Mouse (Mus musculus): ENCODE data around the gene Galp. TPM values are rescaled to one million over a fixed set of nuclear protein-coding genes. Genes with fewer than 3 reads are reported as not detected.
"Not testable (repeated sequence)": the region's sequence is repeated elsewhere in the genome, so short reads cannot be mapped to it uniquely, and the experiment has no call there.

Galp gene
- polyA plus RNA-seq, 1 experiment = not detected

DNA sequence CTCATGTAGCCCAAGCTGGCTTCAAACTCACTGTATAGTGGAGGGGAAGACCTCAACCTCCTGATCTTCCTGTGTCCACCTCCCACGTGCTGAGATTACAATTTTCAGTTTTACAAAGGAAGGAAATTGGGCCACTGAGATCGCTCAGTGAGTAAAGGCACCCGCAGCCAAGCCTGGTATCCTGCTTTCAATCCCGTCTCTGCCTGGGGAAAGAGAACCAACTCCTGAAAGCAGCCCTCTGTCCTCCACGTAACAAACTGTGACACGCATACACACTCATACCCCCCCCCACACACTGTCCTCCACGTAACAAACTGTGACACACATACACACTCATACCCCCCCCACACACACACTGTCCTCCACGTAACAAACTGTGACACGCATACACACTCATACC, 26.5 kb upstream of the Galp start:
- WGBS = 86% methylated on average over 9 of the region's 9 CpGs
- DNase-seq = no peak
- H3K4me1 ChIP-seq (ENCODE audit: control insufficient read depth, insufficient read depth, low read length) = peaks cover 4% of the 10 kb centered on the region; the same call in 1 of the 2 replicates
- H3K4me3 ChIP-seq (replicated peaks; ENCODE audit: insufficient read depth, low read depth, low read length) = no peak overlapping the region
- H3K27ac ChIP-seq (ENCODE audit: insufficient read depth, low read length) = no peak overlapping the region
- TF ChIP-seq CTCF (IDR thresholded peaks at IDR 0.05; ENCODE audit: borderline replicate concordance, insufficient read depth, low read depth, low read length) (no peak), POLR2A (IDR thresholded peaks at IDR 0.05; ENCODE audit: borderline replicate concordance, insufficient read depth, low read length) (no peak)
- no peaks in the 10 kb centered on the region for H3K27me3 ChIP-seq (ENCODE audit: control insufficient read depth, insufficient read depth, low read length)

DNA sequence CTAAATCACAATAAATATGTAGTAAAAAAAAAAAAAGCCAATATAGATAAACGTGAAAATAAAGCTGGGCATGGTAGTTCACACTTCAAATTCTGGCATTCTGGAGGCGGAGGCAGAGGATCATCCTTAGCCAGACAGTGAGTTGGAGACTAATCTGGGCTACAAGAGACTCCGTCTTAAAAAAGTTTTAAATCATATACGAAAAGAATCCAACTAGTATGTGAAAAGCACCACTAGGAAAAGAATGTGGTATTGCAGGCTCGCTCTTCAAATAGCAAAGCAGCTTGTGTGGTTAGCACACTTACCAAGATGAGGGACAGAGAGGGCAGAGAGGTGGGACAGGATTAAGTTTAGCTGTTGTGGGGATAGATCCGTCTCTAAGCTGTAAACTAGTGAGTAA, 26.0 kb upstream of the Galp start:
- H3K27ac ChIP-seq (ENCODE audit: insufficient read depth, low read length) = no peak overlapping the region
- no peaks in the 10 kb centered on the region for H3K27me3 ChIP-seq (ENCODE audit: control insufficient read depth, insufficient read depth, low read length)
- peaks cover 4% of the 10 kb centered on the region; the same call in 1 of the 2 replicates for H3K4me1 ChIP-seq (ENCODE audit: control insufficient read depth, insufficient read depth, low read length)
- WGBS = 53% methylated on average over 6 of the region's 6 CpGs
- no peak overlapping the region for H3K4me3 ChIP-seq (replicated peaks; ENCODE audit: insufficient read depth, low read depth, low read length)
- DNase-seq = no peak
- no peak for TF ChIP-seq POLR2A (IDR thresholded peaks at IDR 0.05; ENCODE audit: borderline replicate concordance, insufficient read depth, low read length)
- no peak for TF ChIP-seq CTCF (IDR thresholded peaks at IDR 0.05; ENCODE audit: borderline replicate concordance, insufficient read depth, low read depth, low read length)

DNA sequence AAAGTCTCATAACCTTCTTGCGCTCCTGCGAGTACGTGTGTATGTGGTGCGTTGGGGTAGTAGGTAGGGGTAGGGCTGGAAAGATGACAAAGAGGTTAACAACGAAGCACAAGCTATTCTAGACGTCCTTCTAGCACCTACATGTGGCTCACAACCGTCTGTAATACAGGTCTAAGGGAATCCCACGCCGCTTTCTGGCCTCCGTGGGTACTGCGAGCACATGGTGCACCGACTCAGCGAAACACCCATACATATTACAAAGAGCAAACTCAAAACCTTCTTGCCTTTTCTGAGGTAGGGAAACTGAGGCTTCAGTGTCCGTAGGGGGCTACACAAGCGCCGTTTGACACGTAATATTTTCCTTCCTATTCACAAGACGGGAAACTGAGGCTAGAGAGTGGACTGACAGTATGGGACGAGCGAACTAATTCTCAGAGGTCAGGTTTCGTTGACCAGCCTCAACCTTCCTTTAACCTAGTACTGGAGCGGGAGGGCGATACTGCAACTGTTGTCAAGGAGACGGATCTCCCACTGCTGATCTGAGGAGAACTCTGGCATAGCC, 25.4 kb upstream of the Galp start:
- no peaks in the 10 kb centered on the region for H3K27me3 ChIP-seq (ENCODE audit: control insufficient read depth, insufficient read depth, low read length)
- H3K27ac ChIP-seq (ENCODE audit: insufficient read depth, low read length) = peak overlapping the region; percentile 80
- DNase-seq = peak; percentile 67 to 68
- WGBS = under 1% methylated on average over 24 of the region's 24 CpGs
- peaks cover 4% of the 10 kb centered on the region; the same call in 1 of the 2 replicates for H3K4me1 ChIP-seq (ENCODE audit: control insufficient read depth, insufficient read depth, low read length)
- H3K4me3 ChIP-seq (replicated peaks; ENCODE audit: insufficient read depth, low read depth, low read length) = peak overlapping the region; percentile 92
- TF ChIP-seq CTCF (IDR thresholded peaks at IDR 0.05; ENCODE audit: borderline replicate concordance, insufficient read depth, low read depth, low read length) (peak; percentile 56), POLR2A (IDR thresholded peaks at IDR 0.05; ENCODE audit: borderline replicate concordance, insufficient read depth, low read length) (no peak)

DNA sequence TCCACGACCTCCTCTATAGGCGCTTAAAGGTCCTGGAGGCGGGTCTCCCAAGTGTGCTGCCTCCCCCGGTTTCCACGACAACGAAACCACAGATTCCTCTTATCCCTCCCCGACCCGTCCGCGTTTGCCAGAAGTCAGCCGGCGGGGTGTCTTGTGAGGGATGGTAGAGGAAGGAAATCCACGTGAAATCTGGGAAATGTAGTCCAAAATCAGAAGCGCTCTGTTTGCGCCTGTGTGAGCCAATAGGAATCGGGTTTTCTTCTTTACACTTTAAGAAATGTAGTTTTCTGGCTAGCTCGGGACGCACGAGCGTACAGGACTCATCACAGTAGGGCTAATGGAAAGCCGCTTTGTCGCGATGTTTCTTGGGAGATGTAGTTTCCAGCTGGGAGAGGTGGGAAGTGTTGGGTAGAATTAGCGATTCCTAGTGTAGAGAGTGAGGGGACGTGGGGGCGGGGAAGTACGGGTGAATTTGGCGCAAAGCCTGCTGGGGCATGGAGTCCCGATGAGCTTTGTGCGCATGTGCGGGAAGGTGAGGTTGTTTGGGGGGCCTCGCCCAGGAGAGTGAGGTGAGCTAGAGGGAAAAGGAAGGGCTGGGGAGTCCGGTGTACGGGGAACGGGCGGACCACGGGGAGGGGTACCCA, 24.8 kb upstream of the Galp start, which contains the start of gene Zfp444:
Gene Zfp444 (plus strand): TSS at position 221 of the 644 bp plus-strand sequence.
- peaks cover 4% of the 10 kb centered on the region; the same call in 1 of the 2 replicates for H3K4me1 ChIP-seq (ENCODE audit: control insufficient read depth, insufficient read depth, low read length)
- peak within 1 kb of the TSS; percentile 80 for H3K27ac ChIP-seq (ENCODE audit: insufficient read depth, low read length)
- DNase-seq = peak; percentile 98
- TF ChIP-seq CTCF (IDR thresholded peaks at IDR 0.05; ENCODE audit: borderline replicate concordance, insufficient read depth, low read depth, low read length) (no peak), POLR2A (IDR thresholded peaks at IDR 0.05; ENCODE audit: borderline replicate concordance, insufficient read depth, low read length) (peak; percentile 74; the same call in 1 of the 2 replicates)
- no peaks in the 10 kb centered on the region for H3K27me3 ChIP-seq (ENCODE audit: control insufficient read depth, insufficient read depth, low read length)
- 1% methylated on average over 37 of the region's 37 CpGs for WGBS
- H3K4me3 ChIP-seq (replicated peaks; ENCODE audit: insufficient read depth, low read depth, low read length) = peak within 1 kb of the TSS; percentile 92

DNA sequence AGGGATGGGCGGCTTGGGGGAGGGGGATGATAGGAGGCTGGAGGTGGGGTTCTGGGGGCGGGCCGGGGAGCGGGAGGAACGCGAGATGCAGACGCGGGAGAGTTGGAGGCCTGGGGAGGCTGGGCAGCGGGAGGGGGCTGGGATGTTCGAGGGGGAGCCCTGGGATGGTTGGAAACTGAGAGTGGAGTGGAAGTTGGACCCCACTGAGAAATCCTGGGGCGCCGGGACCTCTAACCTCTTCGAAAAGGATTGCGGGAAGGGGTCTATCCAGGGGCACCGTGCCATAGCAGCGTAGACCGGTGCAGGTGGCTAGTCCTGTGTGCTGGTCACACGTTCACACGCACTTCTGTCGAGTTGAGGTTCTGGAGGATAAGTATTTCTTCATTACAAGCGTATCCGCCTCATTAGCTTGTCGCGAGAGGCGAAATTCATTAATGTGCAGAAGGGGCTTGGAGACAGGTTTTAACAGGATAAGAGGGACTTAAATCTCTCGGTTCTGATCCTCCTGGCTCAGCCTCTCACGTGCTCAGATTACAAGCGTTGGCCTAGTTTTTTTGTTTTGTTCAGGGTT, 24.1 kb upstream of the Galp start:
- DNase-seq = peak in 1 of 2 experiments; percentile 59
- Histone ChIP-seq H3K4me3 (replicated peaks; ENCODE audit: insufficient read depth, low read depth, low read length) (peak overlapping the region; percentile 92), H3K27ac (ENCODE audit: insufficient read depth, low read length) (peak overlapping the region; percentile 23), H3K4me1 (ENCODE audit: control insufficient read depth, insufficient read depth, low read length) (peaks cover 4% of the 10 kb centered on the region; the same call in 1 of the 2 replicates), H3K27me3 (ENCODE audit: control insufficient read depth, insufficient read depth, low read length) (no peaks in the 10 kb centered on the region)
- no peak for TF ChIP-seq CTCF (IDR thresholded peaks at IDR 0.05; ENCODE audit: borderline replicate concordance, insufficient read depth, low read depth, low read length)
- TF ChIP-seq POLR2A (IDR thresholded peaks at IDR 0.05; ENCODE audit: borderline replicate concordance, insufficient read depth, low read length) = no peak
- under 1% methylated on average over 27 of the region's 28 CpGs for WGBS

DNA sequence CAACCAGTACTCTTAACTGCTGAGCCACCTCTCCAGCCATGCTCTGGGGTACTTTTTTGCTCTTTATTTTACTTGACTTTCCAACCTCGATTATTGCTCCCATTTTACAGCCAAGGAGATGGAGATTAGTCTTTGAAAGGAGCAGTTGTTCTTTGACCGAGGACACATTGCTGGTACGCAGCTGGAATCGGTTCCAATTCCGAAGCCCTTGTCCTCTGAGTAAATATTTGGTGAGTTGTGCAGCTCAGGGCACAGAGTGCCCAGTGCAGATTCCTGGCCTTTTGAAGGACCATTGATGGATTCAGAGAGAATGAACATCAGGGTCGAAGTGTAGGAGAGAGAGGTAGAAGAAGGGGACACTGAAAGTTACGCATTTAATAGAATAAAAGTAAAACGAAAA, 23.0 kb upstream of the Galp start:
- H3K4me3 ChIP-seq (replicated peaks; ENCODE audit: insufficient read depth, low read depth, low read length) = no peak overlapping the region
- DNase-seq = no peak
- peaks cover 7% of the 10 kb centered on the region for H3K4me1 ChIP-seq (ENCODE audit: control insufficient read depth, insufficient read depth, low read length)
- 89% methylated on average over 8 of the region's 8 CpGs for WGBS
- no peak overlapping the region for H3K27ac ChIP-seq (ENCODE audit: insufficient read depth, low read length)
- no peaks in the 10 kb centered on the region for H3K27me3 ChIP-seq (ENCODE audit: control insufficient read depth, insufficient read depth, low read length)
- TF ChIP-seq POLR2A (IDR thresholded peaks at IDR 0.05; ENCODE audit: borderline replicate concordance, insufficient read depth, low read length) (no peak), CTCF (IDR thresholded peaks at IDR 0.05; ENCODE audit: borderline replicate concordance, insufficient read depth, low read depth, low read length) (no peak)

DNA sequence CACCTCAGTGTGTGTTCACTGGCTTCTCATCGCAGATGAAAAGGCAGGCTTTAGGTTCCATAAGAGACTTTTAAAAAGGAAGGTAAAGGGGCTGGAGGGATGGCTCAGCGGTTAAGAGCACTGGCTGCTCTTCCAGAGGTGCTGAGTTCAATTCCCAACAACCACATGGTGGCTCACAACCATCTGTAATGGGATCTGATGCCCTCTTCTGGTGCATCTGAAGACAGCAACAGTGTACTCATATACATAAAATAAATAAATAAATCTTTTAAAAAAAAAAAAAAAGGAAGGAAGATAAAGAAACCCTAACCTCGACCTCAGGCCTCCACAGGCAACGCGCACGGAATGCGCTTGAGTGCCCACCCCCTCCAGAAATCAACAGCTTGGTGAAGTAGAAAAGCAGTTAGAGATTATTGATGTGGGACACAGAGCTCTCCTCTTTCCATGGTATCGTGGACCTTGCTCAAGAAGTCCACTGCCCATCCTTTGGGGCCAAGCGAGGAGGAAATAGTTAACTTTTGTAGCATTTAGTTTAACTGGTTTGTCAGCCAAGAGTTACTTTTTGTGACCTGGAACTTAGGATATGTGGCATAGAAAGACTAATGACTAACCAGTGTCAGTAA, 22.4 kb upstream of the Galp start:
- Histone ChIP-seq H3K4me3 (replicated peaks; ENCODE audit: insufficient read depth, low read depth, low read length) (peak overlapping the region; percentile 6), H3K4me1 (ENCODE audit: control insufficient read depth, insufficient read depth, low read length) (peaks cover 11% of the 10 kb centered on the region)
- not testable (repeated sequence) for H3K27ac ChIP-seq (ENCODE audit: insufficient read depth, low read length); H3K27me3 ChIP-seq (ENCODE audit: control insufficient read depth, insufficient read depth, low read length)
- DNase-seq = peak in 1 of 2 experiments; percentile 27
- 87% methylated on average over 9 of the region's 9 CpGs for whole genome bisulfite sequencing

Data from cerebellum, adult 2 months (tissue).